Mouse (Mus musculus): ENCODE data around the gene Bcat2. TPM values are rescaled to one million over a fixed set of nuclear protein-coding genes. Genes with fewer than 3 reads are reported as not detected.

Gene Bcat2
- total RNA-seq, 2 experiments from 2014 or later = 44.0 to 55.9 TPM

GRCm38 (mm10) chr7:45549641-45550436 is 20.1 kb upstream of the Bcat2 start:
- ATAC-seq (replicated peaks; ENCODE audit: poor library complexity) = no peak

GRCm38 (mm10) chr7:45550821-45551511 is 19.0 kb upstream of the Bcat2 start:
- no peak for ATAC-seq (replicated peaks; ENCODE audit: poor library complexity)

GRCm38 (mm10) chr7:45551512-45551883 is 18.5 kb upstream of the Bcat2 start:
- no peak for ATAC-seq (replicated peaks; ENCODE audit: poor library complexity)

GRCm38 (mm10) chr7:45553519-45553918 is 16.4 kb upstream of the Bcat2 start:
- no peak for ATAC-seq (replicated peaks; ENCODE audit: poor library complexity)

DNA sequence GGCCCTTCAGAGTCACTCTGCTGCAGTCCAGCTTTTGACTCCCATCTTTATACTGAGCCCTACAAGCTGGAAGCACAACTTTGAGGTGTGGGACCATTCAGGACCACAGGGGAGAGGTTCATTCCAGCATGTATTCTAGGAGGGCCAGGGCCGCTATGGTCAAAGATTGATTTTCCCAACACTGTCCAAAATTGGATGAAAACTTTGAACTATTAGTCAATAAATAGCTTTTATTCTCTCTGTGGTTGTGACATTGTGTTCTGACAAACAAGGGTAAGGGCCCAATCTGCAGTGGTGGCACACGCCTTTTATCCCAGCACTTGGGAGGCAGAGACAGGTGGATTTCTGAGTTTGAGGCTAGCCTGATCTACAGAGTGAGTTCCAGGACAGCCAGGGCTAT is 16.0 kb upstream of the Bcat2 start:
- no peak for ATAC-seq (replicated peaks; ENCODE audit: poor library complexity)

DNA sequence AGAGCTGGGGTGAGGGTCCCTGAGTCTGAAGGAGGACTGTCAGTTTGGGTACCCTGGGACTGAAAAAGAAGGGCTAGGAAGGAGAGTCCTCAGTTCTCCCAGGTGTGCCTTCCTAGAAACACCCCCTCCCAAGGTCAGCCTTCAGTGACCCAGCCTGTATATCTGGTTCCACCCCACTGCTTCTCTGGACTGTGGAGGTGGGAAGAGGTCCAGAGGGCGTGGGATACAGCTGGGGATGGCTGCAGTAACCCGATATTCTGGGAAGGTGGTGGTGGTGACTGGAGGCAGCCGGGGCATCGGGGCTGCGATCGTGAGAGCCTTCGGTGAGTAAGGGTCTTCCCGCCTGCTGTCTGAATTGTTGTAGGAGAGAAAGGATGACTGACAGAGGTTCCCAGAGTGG is 15.2 kb upstream of the Bcat2 start, which contains the start of gene Hsd17b14:
Gene Hsd17b14 (plus strand): TSS at position 150 of the 400 bp plus-strand sequence.
- ATAC-seq (replicated peaks; ENCODE audit: poor library complexity) = no peak

- ATAC-seq (replicated peaks; ENCODE audit: poor library complexity) = peak; percentile 96
Measured at GRCm38 (mm10) chr7:45555787-45556186, 14.2 kb upstream of the Bcat2 start.

DNA sequence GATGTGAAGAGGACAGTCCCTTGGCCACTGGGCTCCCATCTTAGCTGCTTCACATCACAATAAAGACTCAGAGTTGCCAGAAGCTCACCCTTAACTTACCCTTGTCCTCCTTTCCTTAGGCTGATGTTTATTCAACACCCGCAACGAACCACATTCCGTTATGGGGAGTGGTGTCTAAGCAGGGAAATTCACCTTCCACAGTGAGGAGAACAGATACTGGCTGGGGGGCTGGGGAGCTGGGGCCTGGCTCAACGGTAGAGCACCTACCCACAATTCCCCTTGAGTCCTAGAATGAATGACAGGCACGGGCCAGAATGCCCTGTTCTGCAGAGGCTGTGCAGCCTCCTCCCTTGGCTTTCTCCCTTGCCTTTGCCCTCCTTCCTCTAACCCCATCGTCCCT is 11.0 kb upstream of the Bcat2 start:
- ATAC-seq (replicated peaks; ENCODE audit: poor library complexity) = no peak

DNA sequence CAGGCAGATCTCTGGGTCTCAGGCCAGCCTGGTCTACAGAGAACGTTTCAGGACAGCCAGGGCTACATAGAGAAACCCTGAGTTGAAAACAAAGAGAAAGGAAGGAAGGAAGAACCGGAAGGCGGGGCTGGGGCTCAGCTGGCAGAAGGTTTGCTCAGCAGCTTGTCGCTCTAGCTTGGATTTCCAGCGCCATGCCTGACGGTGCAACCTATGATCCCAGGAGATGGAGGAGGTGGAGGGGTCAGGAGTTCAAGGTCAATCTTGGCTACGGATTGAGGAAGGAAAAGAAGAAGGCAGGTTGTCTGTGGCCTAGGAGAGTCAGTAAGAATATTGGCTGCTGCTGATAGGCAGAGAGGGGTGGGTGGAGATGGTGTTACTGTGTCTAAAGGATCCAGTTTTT is 9.7 kb upstream of the Bcat2 start:
- no peak for ATAC-seq (replicated peaks; ENCODE audit: poor library complexity)

DNA sequence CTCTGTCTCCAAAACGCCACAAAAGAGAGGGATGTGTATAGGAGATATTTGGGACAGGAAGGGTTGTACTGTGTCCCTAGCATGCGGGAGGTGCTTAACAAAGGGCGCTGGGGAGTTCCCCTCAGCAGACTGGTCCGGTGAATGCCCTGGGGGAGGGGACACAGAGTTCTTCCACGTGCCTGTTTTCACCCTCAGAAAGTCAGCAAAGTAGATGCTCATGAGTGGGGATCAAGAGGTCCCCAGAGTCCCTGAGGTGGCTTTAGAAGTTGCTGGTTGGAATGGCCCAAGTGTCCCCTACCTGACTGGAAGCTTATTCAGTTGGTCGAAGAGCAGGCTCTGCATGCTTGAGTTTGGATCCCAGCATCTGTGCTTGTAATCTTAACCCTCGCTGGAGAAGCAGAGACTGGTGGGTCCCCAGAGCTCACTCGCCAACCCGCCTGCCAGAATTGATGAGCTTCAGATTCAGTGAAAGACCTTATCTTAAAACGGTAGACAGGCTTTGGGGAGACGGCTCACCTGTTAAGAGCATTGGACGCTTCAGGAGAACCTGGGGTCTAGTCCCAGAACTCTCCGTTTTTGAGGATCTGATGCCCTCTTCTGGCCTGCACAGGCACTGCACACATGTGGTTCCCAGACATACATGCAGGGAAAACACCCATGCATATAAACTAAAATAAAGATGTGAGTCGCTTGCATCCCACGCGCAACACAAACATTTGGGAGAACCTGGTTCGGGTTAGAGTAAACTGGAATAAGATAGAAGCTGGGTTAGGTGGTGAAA is 8.9 kb upstream of the Bcat2 start:
- ATAC-seq (replicated peaks; ENCODE audit: poor library complexity) = peak; percentile 89

DNA sequence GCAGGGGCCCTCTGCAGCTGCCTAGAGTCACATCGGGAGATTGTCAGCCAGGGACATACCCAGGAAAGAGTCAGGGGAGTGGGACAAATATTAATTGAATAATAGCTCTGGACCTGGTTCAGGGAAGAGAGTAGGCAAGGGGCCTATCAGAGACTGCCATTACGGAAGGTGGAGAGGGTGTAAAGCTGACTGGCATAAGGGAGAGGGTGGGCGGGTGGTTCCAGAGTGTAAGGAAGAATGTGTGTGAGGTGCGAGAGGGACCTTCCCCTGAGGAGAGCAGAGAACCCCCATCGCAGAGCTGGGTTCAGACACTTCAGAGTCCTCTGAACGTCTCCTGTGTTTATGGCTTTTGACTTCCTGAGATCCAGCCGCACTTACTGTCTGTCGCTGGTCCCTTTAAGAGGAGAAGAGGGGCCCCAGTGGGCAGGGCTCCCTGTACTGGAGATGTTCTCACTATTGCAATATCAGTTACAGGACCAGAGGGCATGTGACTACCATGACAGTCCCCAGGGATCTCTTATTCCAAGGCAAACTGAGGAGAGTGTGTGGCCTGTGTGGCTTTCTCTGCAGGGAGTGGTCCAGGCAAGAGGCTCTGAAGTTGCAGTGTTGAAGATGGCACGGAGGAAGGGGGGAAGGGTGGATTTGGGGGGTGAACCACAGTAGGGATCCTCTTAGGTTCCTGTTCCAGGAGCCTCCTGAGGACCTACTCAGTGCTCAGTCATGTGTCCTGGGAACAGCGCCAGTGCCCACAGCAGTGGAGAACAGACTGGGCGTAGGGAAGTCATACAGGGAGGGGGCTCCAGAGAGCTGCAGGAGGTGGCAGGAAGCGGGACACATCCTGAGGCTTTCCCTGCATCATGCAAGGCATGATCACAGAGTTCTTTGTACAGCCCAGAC is 8.1 kb upstream of the Bcat2 start:
- ATAC-seq (replicated peaks; ENCODE audit: poor library complexity) = peak; percentile 26

GRCm38 (mm10) chr7:45564811-45565210 is 5.1 kb upstream of the Bcat2 start:
- no peak for ATAC-seq (replicated peaks; ENCODE audit: poor library complexity)

- ATAC-seq (replicated peaks; ENCODE audit: poor library complexity) = no peak
Measured at GRCm38 (mm10) chr7:45565446-45565845, 4.5 kb upstream of the Bcat2 start.

- no peak for ATAC-seq (replicated peaks; ENCODE audit: poor library complexity)
Measured at GRCm38 (mm10) chr7:45567112-45567779, 2.7 kb upstream of the Bcat2 start.

DNA sequence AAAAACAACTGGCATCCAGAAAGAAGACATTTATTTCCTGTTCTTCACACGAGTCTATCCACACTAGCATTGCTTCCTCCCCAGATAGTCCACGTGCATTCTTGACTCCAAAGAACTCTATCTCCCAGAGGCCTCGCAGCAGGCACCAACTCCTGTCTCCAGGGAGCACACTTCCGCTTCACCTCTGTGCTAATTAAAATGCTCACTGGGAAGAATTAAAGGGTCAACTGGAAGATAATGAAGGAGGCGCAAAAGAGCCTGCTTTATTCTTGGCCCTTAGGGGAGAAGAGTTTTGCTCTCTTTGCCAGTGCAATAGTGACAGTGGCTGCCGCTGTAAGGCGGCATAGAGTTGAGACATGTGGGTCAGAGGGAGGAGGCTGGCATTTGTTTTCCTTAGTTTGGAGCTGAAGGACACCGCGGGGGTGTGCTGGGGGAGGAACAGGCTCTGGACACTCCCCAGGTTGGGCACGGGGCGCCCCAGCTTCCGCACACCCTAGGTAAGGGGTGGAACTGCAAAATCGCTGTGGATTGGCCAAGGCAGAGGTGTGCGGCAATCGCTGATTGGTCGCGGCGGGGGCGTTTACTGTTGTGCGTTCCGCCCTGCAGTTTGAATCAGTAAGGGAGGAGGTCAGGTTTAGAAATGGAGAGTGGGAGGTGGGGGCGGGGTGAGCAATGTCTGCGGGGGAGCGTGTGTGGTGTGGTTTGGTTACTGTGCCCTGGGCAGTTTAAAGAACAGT is 2.0 kb upstream of the Bcat2 start:
- peak; percentile 77 for ATAC-seq (replicated peaks; ENCODE audit: poor library complexity)

GRCm38 (mm10) chr7:45568601-45569473 is 1.1 kb upstream of the Bcat2 start:
- ATAC-seq (replicated peaks; ENCODE audit: poor library complexity) = peak; percentile 41

DNA sequence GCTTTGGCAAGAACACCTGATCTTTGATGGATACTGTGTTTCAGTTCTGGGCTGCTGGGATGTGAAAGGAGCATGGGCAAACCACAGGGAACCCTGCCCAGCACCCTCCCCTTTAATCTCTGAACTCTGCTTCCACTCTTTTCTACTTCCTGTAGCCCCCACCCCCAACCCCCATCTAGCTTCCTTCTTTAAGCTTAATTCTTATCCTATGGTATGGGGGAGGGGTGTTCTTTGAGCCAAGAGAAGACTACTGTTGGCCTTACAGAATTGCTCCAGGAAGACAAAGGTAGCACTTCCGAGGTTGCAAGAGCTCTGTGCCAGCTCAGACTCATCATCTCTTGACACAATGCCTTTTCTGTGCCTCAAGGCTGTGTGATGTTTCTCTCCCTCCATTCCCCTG is 2.0 kb downstream of the Bcat2 start:
- no peak for ATAC-seq (replicated peaks; ENCODE audit: poor library complexity)

DNA sequence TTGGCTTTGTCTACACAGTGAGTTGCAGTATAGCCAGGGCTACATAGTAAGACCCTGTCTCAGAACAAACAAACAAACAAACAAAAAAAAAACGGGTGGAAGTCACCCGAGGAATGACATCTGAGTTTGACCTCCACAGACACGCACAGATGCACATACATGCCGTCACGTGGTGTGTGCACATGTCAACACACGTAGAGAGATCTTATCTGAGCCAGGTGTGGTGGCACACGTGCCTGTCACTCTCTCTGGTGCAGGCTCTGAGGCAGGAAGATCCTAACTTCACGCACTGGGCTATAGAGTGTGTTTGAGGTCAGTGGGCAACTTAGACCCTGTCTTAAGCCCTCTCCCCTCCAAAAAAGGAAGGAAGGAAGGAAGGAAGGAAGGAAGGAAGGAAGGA is 4.0 kb downstream of the Bcat2 start:
- no peak for ATAC-seq (replicated peaks; ENCODE audit: poor library complexity)
